Mouse (Mus musculus) midbrain, embryonic 14.5 days (tissue): ENCODE data around the gene Riox2. TPM values are rescaled to one million over a fixed set of nuclear protein-coding genes. Genes with fewer than 3 reads are reported as not detected.

Experiments
- ATAC-seq: fragments of 200-750 bp; cut with Nextera tagmentation; 2 replicates; pipeline ENCODE4 v1.8.0; 2017; ENCODE audit warnings: moderate number of reproducible peaks, moderate library complexity; ENCODE audit not compliant: low FRiP score, low TSS enrichment
- DNase-seq: peaks from one replicate; pipeline ENCODE4 v3.0.0-alpha.2; 2015
- H3K27ac ChIP-seq: fragments of 300-500 bp; sonication (generic); replicated peaks from 2 replicates; pipeline ENCODE4 v1.5.1; 2014; ENCODE audit warnings: mild to moderate bottlenecking, low read depth, low read length, moderate library complexity
- H3K27me3 ChIP-seq: fragments of 300-500 bp; sonication (generic); 2 replicates; pipeline ENCODE4 v1.6.1; 2014; ENCODE audit warnings: low read length, control low read depth, mixed read lengths; ENCODE audit not compliant: control insufficient read depth, insufficient read depth
- H3K36me3 ChIP-seq: fragments of 300-500 bp; sonication (generic); 2 replicates; pipeline ENCODE4 v1.6.1; 2014; ENCODE audit warnings: low read length, control low read depth; ENCODE audit not compliant: control insufficient read depth, insufficient read depth
- H3K4me1 ChIP-seq: fragments of 300-500 bp; sonication (generic); 2 replicates; pipeline ENCODE4 v1.6.1; 2014; ENCODE audit warnings: mild to moderate bottlenecking, antibody characterized with exemption, low read length, control low read depth; ENCODE audit not compliant: control insufficient read depth, insufficient read depth
- H3K4me2 ChIP-seq: fragments of 300-500 bp; sonication (generic); 2 replicates; pipeline ENCODE4 v1.6.1; 2014; ENCODE audit warnings: mild to moderate bottlenecking, low read length, moderate library complexity
- H3K4me3 ChIP-seq: fragments of 300-500 bp; sonication (generic); replicated peaks from 2 replicates; pipeline ENCODE4 v1.5.1; 2014; ENCODE audit warnings: low read depth, low read length
- H3K9ac ChIP-seq: fragments of 300-500 bp; sonication (generic); replicated peaks from 2 replicates; pipeline ENCODE4 v1.6.1; 2014; ENCODE audit warnings: mild to moderate bottlenecking, low read length, moderate library complexity
- H3K9me3 ChIP-seq: fragments of 300-500 bp; sonication (generic); 2 replicates; pipeline ENCODE4 v1.6.1; 2016; ENCODE audit warnings: low read length, control low read depth, mixed read lengths; ENCODE audit not compliant: control insufficient read depth
- WGBS: fragments of 180-500 bp; shearing (Covaris S2); extraction: QIAGEN DNeasy Blood & Tissue Kit; methylation state at CpG from one replicate; pipeline ENCODE4 v1.1.7; 2014; 5-methylcytosine and 5-hydroxymethylcytosine counted together
- polyA plus RNA-seq: library from polyadenylated mRNA; unstranded; fragments of >200 nt; fragmentation: Nextera tagmentation; extraction: Ambion mirVana; gene quantifications from 2 replicates; pipeline ENCODE4 v1.2.1, GENCODE M21; 2014

Riox2 gene
- polyA plus RNA-seq, 1 experiment from 2014 or later: 12.3 TPM

GRCm38 (mm10) chr16:59499180-59499579 lies 27.6 kb downstream of the Riox2 start:
- no peak overlapping the region for H3K4me2 ChIP-seq
- H3K9me3 ChIP-seq: no peaks in the 10 kb centered on the region
- no peaks in the 10 kb centered on the region for H3K27me3 ChIP-seq
- DNase-seq (no peak), ATAC-seq (no peak)
- no peak overlapping the region for H3K27ac ChIP-seq
- H3K4me3 ChIP-seq: no peak overlapping the region
- H3K36me3 ChIP-seq: no peaks in the 10 kb centered on the region
- H3K9ac ChIP-seq: no peak overlapping the region
- no peaks in the 10 kb centered on the region for H3K4me1 ChIP-seq
- WGBS: 93% methylated on average over 3 of the region's 3 CpGs

GRCm38 (mm10) chr16:59509830-59510229 lies 38.3 kb downstream of the Riox2 start:
- no peak for ATAC-seq
- 92% methylated on average over 5 of the region's 5 CpGs for WGBS
- no peaks in the 10 kb centered on the region for H3K36me3 ChIP-seq
- DNase-seq: no peak
- no peaks in the 10 kb centered on the region for H3K9me3 ChIP-seq
- H3K4me1 ChIP-seq: no peaks in the 10 kb centered on the region
- no peak overlapping the region for H3K4me2 ChIP-seq
- H3K9ac ChIP-seq: no peak overlapping the region
- no peak overlapping the region for H3K4me3 ChIP-seq
- H3K27ac ChIP-seq: no peak overlapping the region
- H3K27me3 ChIP-seq: no peaks in the 10 kb centered on the region

GRCm38 (mm10) chr16:59515169-59515568 lies 43.6 kb downstream of the Riox2 start:
- no peak for DNase-seq
- WGBS: 93% methylated on average over 5 of the region's 5 CpGs
- Histone ChIP-seq H3K4me2 (no peak overlapping the region), H3K36me3 (no peaks in the 10 kb centered on the region), H3K27ac (no peak overlapping the region), H3K9ac (no peak overlapping the region), H3K4me1 (no peaks in the 10 kb centered on the region), H3K9me3 (no peaks in the 10 kb centered on the region), H3K4me3 (no peak overlapping the region), H3K27me3 (no peaks in the 10 kb centered on the region)
- no peak for ATAC-seq

- H3K27ac ChIP-seq: no peak overlapping the region
- ATAC-seq: no peak
Observed at GRCm38 (mm10) chr16:59516965-59517364, 45.4 kb downstream of the Riox2 start.

GRCm38 (mm10) chr16:59517447-59518219 lies 46.1 kb downstream of the Riox2 start:
- no peaks in the 10 kb centered on the region for H3K9me3 ChIP-seq
- 89% methylated on average over 15 of the region's 15 CpGs for WGBS
- H3K27me3 ChIP-seq: no peaks in the 10 kb centered on the region
- no peak for ATAC-seq
- no peaks in the 10 kb centered on the region for H3K36me3 ChIP-seq
- no peak overlapping the region for H3K4me3 ChIP-seq
- H3K27ac ChIP-seq: no peak overlapping the region
- H3K4me2 ChIP-seq: no peak overlapping the region
- DNase-seq: no peak
- no peak overlapping the region for H3K9ac ChIP-seq
- no peaks in the 10 kb centered on the region for H3K4me1 ChIP-seq

More at GRCm38 (mm10) chr16:59516965-59517364, 45.4 kb downstream of the Riox2 start:
- H3K9ac ChIP-seq: no peak overlapping the region
- no peak overlapping the region for H3K4me3 ChIP-seq
- 95% methylated on average over 10 of the region's 10 CpGs for WGBS
- no peaks in the 10 kb centered on the region for H3K4me1 ChIP-seq
- no peak for DNase-seq
- no peak overlapping the region for H3K4me2 ChIP-seq
- no peaks in the 10 kb centered on the region for H3K9me3 ChIP-seq
- no peaks in the 10 kb centered on the region for H3K27me3 ChIP-seq
- no peaks in the 10 kb centered on the region for H3K36me3 ChIP-seq

- Histone ChIP-seq H3K27me3 (no peaks in the 10 kb centered on the region), H3K36me3 (no peaks in the 10 kb centered on the region), H3K9me3 (no peaks in the 10 kb centered on the region), H3K4me2 (no peak overlapping the region), H3K4me1 (no peaks in the 10 kb centered on the region), H3K27ac (no peak overlapping the region), H3K4me3 (no peak overlapping the region), H3K9ac (no peak overlapping the region)
- ATAC-seq: no peak
- DNase-seq: no peak
- WGBS: 96% methylated on average over 16 of the region's 16 CpGs
Observed at GRCm38 (mm10) chr16:59521752-59522423, 50.3 kb downstream of the Riox2 start.

GRCm38 (mm10) chr16:59526939-59527338 lies 55.4 kb downstream of the Riox2 start:
- H3K36me3 ChIP-seq: no peaks in the 10 kb centered on the region
- no peak overlapping the region for H3K27ac ChIP-seq
- no peak overlapping the region for H3K9ac ChIP-seq
- no peaks in the 10 kb centered on the region for H3K27me3 ChIP-seq
- no peaks in the 10 kb centered on the region for H3K4me1 ChIP-seq
- H3K9me3 ChIP-seq: no peaks in the 10 kb centered on the region
- H3K4me3 ChIP-seq: no peak overlapping the region
- H3K4me2 ChIP-seq: no peak overlapping the region
- DNase-seq: no peak
- 87% methylated on average over 6 of the region's 6 CpGs for WGBS
- no peak for ATAC-seq

- 95% methylated on average over 13 of the region's 13 CpGs for WGBS
- Histone ChIP-seq H3K9me3 (no peaks in the 10 kb centered on the region), H3K4me1 (no peaks in the 10 kb centered on the region), H3K9ac (no peak overlapping the region), H3K27ac (no peak overlapping the region), H3K27me3 (no peaks in the 10 kb centered on the region), H3K36me3 (no peaks in the 10 kb centered on the region), H3K4me2 (no peak overlapping the region), H3K4me3 (no peak overlapping the region)
- DNase-seq (no peak), ATAC-seq (no peak)
Observed at GRCm38 (mm10) chr16:59529570-59529969, 58.0 kb downstream of the Riox2 start.

- no peaks in the 10 kb centered on the region for H3K36me3 ChIP-seq
- no peak overlapping the region for H3K4me2 ChIP-seq
- no peak overlapping the region for H3K27ac ChIP-seq
- no peaks in the 10 kb centered on the region for H3K27me3 ChIP-seq
- H3K9me3 ChIP-seq: no peaks in the 10 kb centered on the region
- H3K4me1 ChIP-seq: no peaks in the 10 kb centered on the region
- 90% methylated on average over 5 of the region's 5 CpGs for WGBS
- ATAC-seq (no peak), DNase-seq (no peak)
- no peak overlapping the region for H3K9ac ChIP-seq
- no peak overlapping the region for H3K4me3 ChIP-seq
Observed at GRCm38 (mm10) chr16:59531243-59531642, 59.7 kb downstream of the Riox2 start.
